Mouse (Mus musculus) bone marrow macrophage, adult 2 months (primary cell): ENCODE results near the gene BC037034.

Experiments
- CTCF ChIP-seq: IDR thresholded peaks from 2 replicates; pipeline ENCODE4 v1.5.1; 2012; ENCODE audit warnings: low read depth, mild to moderate bottlenecking, low read length, moderate library complexity
- POLR2A ChIP-seq: IDR thresholded peaks from 2 replicates; pipeline ENCODE4 v1.6.1; 2012; ENCODE audit warnings: mild to moderate bottlenecking, low read depth, low read length, borderline replicate concordance

DNA sequence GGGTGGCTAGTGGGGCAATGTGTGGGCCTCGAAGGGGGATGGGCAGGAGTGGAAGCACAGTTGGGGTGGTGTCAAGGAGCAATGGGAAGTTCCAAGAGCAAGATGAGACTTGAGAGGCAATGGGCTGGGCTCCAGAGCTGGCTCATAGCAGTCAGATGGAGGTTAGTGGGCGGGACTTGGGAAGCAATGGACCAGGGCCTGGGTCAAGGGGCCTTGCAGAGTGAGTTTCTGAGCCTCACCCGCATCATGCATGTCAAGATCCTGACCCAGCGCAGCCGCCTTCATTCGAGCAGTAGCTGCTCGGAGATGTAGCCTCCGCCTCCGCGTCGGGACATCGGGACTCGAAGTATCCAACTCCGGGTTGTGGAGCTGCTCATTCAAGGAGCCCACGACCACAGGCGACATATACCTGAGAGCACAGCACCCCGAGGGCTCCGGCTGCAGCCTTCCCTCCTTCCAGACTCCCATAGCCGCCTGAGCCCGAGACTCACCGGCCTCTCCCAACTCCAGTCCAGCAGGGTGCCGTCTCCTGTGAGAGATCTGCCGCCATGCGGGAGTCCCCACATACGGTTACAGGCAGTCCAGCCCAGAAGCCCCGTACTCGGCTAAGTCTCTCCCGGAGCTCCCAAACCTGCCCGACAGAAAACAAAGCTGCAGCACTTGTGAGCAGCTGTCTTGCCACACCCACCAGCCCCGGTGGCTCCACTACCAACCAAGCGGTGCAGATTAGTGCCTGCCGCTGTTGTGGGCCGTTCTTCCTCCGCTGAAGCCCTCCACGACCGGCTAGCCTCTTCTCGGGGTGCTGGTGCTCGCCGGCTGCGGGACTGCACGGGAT is 11.6 kb upstream of the BC037034 start:
- TF ChIP-seq CTCF (no peak), POLR2A (no peak)
